Mouse (Mus musculus): ENCODE data around the gene Traf7.

DNA sequence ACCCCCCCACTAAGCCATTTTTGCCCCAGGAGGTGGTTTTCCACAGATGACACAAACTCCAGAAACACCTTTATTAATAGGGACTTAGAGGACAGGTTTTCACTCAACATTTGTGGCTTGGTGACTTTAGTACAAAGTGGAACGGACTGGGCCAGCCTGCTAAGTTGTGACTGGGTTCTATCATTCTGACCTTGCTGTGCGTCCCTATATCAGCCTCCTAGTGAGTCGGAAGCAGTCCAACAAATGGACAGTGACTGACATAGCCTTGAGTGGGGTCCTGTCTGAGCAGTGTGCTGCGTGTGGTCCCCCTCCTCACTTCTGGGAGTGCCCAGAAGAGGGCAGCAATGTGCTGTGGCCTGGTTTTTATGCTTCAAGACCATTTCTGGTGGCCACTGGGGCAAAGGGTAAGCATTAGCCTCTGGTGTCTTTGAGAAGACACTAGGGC, 1.3 kb upstream of the Traf7 start:
- no peak for TF ChIP-seq GATA1 (IDR thresholded peaks at IDR 0.05; ENCODE audit: low read length)
- no peak for TF ChIP-seq TAL1 (IDR thresholded peaks at IDR 0.05; ENCODE audit: low read length)

Data from erythroblast, embryonic 14.5 days (primary cell).